Mouse (Mus musculus) induced T-regulatory cell, adult 2 months (primary cell): Measurements from ENCODE around the gene Tspyl4.
"Not testable (repeated sequence)": the region's sequence is repeated elsewhere in the genome, so short reads cannot be mapped to it uniquely, and the experiment has no call there.

Experiments used
- DNase-seq: peaks from one replicate; pipeline ENCODE4 v3.0.0-alpha.2; 2012; ENCODE audit warnings: low read depth

Tspyl4 gene

GRCm38 (mm10) chr10:34297299-34297979 is at the start of gene Tspyl4:
Gene Tspyl4, plus strand, starts transcription at chr10:34297442.
- peak; percentile 98 for DNase-seq

- DNase-seq: no peak
These were observed 49.5 kb upstream of the Tspyl4 start for GRCm38 (mm10) chr10:34247757-34248156.

GRCm38 (mm10) chr10:34249594-34249993 is 47.6 kb upstream of the Tspyl4 start:
- no peak for DNase-seq

- DNase-seq: not testable (repeated sequence)
These were observed 44.4 kb upstream of the Tspyl4 start for GRCm38 (mm10) chr10:34252833-34253232.

- DNase-seq: no peak
These were observed 32.1 kb upstream of the Tspyl4 start for GRCm38 (mm10) chr10:34265106-34265505.

- no peak for DNase-seq
These were observed 29.8 kb upstream of the Tspyl4 start for GRCm38 (mm10) chr10:34267312-34268070.

- no peak for DNase-seq
These were observed 25.6 kb upstream of the Tspyl4 start for GRCm38 (mm10) chr10:34271681-34272080.

- peak; percentile 89 for DNase-seq
These were observed 16.6 kb upstream of the Tspyl4 start for GRCm38 (mm10) chr10:34280591-34281175.

GRCm38 (mm10) chr10:34281211-34281961 is 15.9 kb upstream of the Tspyl4 start:
- peak; percentile 64 for DNase-seq

- DNase-seq: peak; percentile 100
These were observed 15.3 kb upstream of the Tspyl4 start, which contains the start of gene Tspyl1 for GRCm38 (mm10) chr10:34281962-34282388. Gene Tspyl1, plus strand, starts transcription at chr10:34282190.

GRCm38 (mm10) chr10:34282420-34283238 is 14.6 kb upstream of the Tspyl4 start:
- DNase-seq: peak; percentile 73

GRCm38 (mm10) chr10:34296911-34297298 is 337 bp upstream of the Tspyl4 start:
- DNase-seq: no peak

- no peak for DNase-seq
These were observed 925 bp downstream of the Tspyl4 start for GRCm38 (mm10) chr10:34297980-34298753.

- no peak for DNase-seq
These were observed 3.1 kb downstream of the Tspyl4 start for GRCm38 (mm10) chr10:34300368-34300767.

- DNase-seq: no peak
These were observed 9.8 kb downstream of the Tspyl4 start for GRCm38 (mm10) chr10:34307070-34307469.

GRCm38 (mm10) chr10:34309915-34310685 is 12.9 kb downstream of the Tspyl4 start:
- DNase-seq: no peak

- no peak for DNase-seq
These were observed 15.3 kb downstream of the Tspyl4 start for GRCm38 (mm10) chr10:34312536-34312935.

- DNase-seq: no peak
These were observed 19.5 kb downstream of the Tspyl4 start for GRCm38 (mm10) chr10:34316571-34317216.

GRCm38 (mm10) chr10:34317217-34317606 is 20.0 kb downstream of the Tspyl4 start:
- no peak for DNase-seq
